10 mouse cellular contexts compared by ENCODE assay signal in the genomic region with DNA sequence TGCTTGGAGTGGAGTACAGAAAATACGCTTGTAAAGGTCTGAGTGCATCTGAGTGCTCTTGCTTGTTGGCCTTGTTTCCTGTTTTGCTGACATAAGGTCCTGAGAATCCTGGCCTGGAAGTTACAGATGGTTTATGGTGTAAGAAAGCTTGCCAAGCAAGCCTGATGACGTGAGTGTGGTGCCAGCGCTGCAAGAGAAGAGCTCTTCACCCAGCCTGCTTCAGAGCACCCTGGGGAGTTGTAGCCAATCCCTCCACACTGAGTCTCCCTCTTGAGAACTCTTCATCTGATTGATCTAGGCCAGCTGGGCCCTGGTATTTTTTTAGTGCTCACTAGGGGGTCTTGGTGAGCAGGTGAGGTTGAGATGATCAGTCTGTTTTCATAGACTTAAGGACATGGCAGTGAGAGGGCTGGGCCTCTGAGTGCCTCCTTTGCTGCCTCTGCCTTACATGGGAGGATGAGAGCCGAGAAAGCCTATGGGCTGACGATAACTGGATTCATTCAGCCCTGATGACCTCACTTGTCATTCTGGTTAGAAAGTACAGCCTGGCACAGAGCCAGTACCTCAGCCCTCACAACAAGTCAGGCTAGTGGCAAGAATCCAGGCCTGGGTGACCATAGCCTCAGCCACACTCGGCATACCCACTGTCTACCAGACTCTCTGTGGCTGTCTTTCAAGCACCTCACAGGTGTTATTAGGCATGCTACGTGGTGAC. TPM values are rescaled to one million over a fixed set of nuclear protein-coding genes. Genes with fewer than 3 reads are reported as not detected.
DNase-seq lines count a peak whose midpoint lies in the region; ATAC-seq lines count a peak whose summit lies in the region.
"Had no signal": no experiment of that assay in that cellular context is flagged by ENCODE, and none has a peak within 500 bp of the region (broad histone marks: within the 10 kb centered on the region; RNA-seq: fewer than 3 reads in every experiment).

No protein-coding gene starts in this region.

- H3K9me3 ChIP-seq in liver, embryonic 12.5 days (replicated peaks), result no peaks in the 10 kb centered on the region
- H3K9me3 ChIP-seq: embryonic facial prominence, embryonic 15.5 days had no signal

- H3K4me2 ChIP-seq in liver, embryonic 12.5 days, result no peak overlapping the region
- H3K4me2 ChIP-seq: embryonic facial prominence, embryonic 15.5 days; midbrain, embryonic 11.5 days had no signal

- H3K36me3 ChIP-seq in liver, embryonic 12.5 days, result no peaks in the 10 kb centered on the region
- H3K36me3 ChIP-seq: embryonic facial prominence, embryonic 15.5 days had no signal

- DNase-seq in layer of hippocampus, adult 11-12 months (ENCODE audit: low spot score), result peak; percentile 28
- no peak for DNase-seq in layer of hippocampus, adult 9-10 months (ENCODE audit: low spot score)
- DNase-seq in adrenal gland, adult 8-10 months, result peak; percentile 70
- peak; percentile 75 for DNase-seq in cerebellum, postnatal 14 days
- peak; percentile 56 for DNase-seq in lung, postnatal 10 days
- no peak for DNase-seq in c-Kit-positive CD71-positive TER-119-positive erythroid progenitor cells, embryonic 14.5 days (ENCODE audit: low spot score)
- no peak for DNase-seq in right cerebral cortex, adult 18-20 months

- no peaks in the 10 kb centered on the region for H3K4me1 ChIP-seq in liver, embryonic 12.5 days
- H3K4me1 ChIP-seq: embryonic facial prominence, embryonic 15.5 days had no signal

- no peak overlapping the region for H3K27ac ChIP-seq in liver, embryonic 12.5 days
- H3K27ac ChIP-seq: embryonic facial prominence, embryonic 15.5 days had no signal

- H3K4me3 ChIP-seq in liver, embryonic 12.5 days, result no peak overlapping the region
- H3K4me3 ChIP-seq: embryonic facial prominence, embryonic 15.5 days had no signal

- no peak overlapping the region for H3K9ac ChIP-seq in liver, embryonic 12.5 days
- H3K9ac ChIP-seq: embryonic facial prominence, embryonic 15.5 days had no signal

- ATAC-seq in liver, embryonic 12.5 days, result no peak

- 70% methylated on average over 7 of the region's 7 CpGs for WGBS in liver, embryonic 12.5 days (ENCODE audit: insufficient replicate concordance)

- H3K27me3 ChIP-seq in liver, embryonic 12.5 days (replicated peaks), result no peaks in the 10 kb centered on the region
- H3K27me3 ChIP-seq: embryonic facial prominence, embryonic 15.5 days had no signal

RNA-seq across cellular contexts. Expression of gene Zranb1, which starts 35.9 kb away (rescaled TPM):
- 10 to 100 TPM; 33.4 to 37.8 (median 36.2) TPM for total RNA-seq in adrenal gland, adult 8-10 months (2022)
- 9.0 and 9.2 TPM in 2 replicates for polyA plus RNA-seq in liver, embryonic 12.5 days (2016; fragmentation: Nextera tagmentation; extraction: Ambion mirVana)

RNA-seq across cellular contexts. Expression of gene Abraxas2, which starts 36.0 kb away (rescaled TPM):
- 10 to 100 TPM; 30.5 to 39.6 (median 34.8) TPM for total RNA-seq in adrenal gland, adult 8-10 months (2022)
- 17.7 and 18.1 TPM in 2 replicates for polyA plus RNA-seq in liver, embryonic 12.5 days (2016; fragmentation: Nextera tagmentation; extraction: Ambion mirVana)

RNA-seq across cellular contexts. Expression of gene Eef1akmt2, which starts 42.5 kb away (rescaled TPM):
- 10 to 100 TPM; 25.1 to 38.6 (median 32.1) TPM for total RNA-seq in adrenal gland, adult 8-10 months (2022)
- polyA plus RNA-seq in liver, embryonic 12.5 days (2016; fragmentation: Nextera tagmentation; extraction: Ambion mirVana), result 29.6 and 31.4 TPM in 2 replicates

Comparison
In these comparisons a context has a peak if more than half of its experiments do, and no peak if none do; other contexts are left out.
1. DNase-seq: peak in layer of hippocampus, adult 11-12 months (single experiment), adrenal gland, adult 8-10 months (single experiment), cerebellum, postnatal 14 days (2 of 2) and lung, postnatal 10 days (single experiment); none in layer of hippocampus, adult 9-10 months (single experiment), c-Kit-positive CD71-positive TER-119-positive erythroid progenitor cells, embryonic 14.5 days (single experiment) and right cerebral cortex, adult 18-20 months (single experiment).